Mouse (Mus musculus): ENCODE measurements at regions not wholly inside any gene's neighbourhood (a gene's known extent, or its start where the extent isn't known, plus 50 kb on each side); places are given as distances from the start of the nearest gene placed in this dataset.

- no peak for DNase-seq
These were observed 1222.2 kb upstream of the Flrt2 start for GRCm38 (mm10) chr12:94469850-94470249.

- no peak for DNase-seq
These were observed 1221.0 kb upstream of the Flrt2 start for GRCm38 (mm10) chr12:94470981-94471380.

GRCm38 (mm10) chr12:94488721-94489120 lies 1203.3 kb upstream of the Flrt2 start:
- DNase-seq: no peak

GRCm38 (mm10) chr12:94508099-94508498 lies 1183.9 kb upstream of the Flrt2 start:
- DNase-seq: no peak

- DNase-seq: no peak
These were observed 1182.2 kb upstream of the Flrt2 start for GRCm38 (mm10) chr12:94509855-94510254.

- DNase-seq: no peak
These were observed 1147.3 kb upstream of the Flrt2 start for GRCm38 (mm10) chr12:94544706-94545105.

GRCm38 (mm10) chr12:94560374-94561194 lies 1131.4 kb upstream of the Flrt2 start:
- no peak for DNase-seq

GRCm38 (mm10) chr12:94574981-94575380 lies 1117.0 kb upstream of the Flrt2 start:
- no peak for DNase-seq

GRCm38 (mm10) chr12:94580345-94580744 lies 1111.7 kb upstream of the Flrt2 start:
- no peak for DNase-seq

- no peak for DNase-seq
These were observed 1107.7 kb upstream of the Flrt2 start for GRCm38 (mm10) chr12:94584309-94584708.

GRCm38 (mm10) chr12:94587031-94587430 lies 1105.0 kb upstream of the Flrt2 start:
- DNase-seq: no peak

GRCm38 (mm10) chr12:94588599-94588998 lies 1103.4 kb upstream of the Flrt2 start:
- DNase-seq: no peak

- no peak for DNase-seq
These were observed 1103.0 kb upstream of the Flrt2 start for GRCm38 (mm10) chr12:94589033-94589432.

- DNase-seq: no peak
These were observed 1086.5 kb upstream of the Flrt2 start for GRCm38 (mm10) chr12:94605566-94605965.

- DNase-seq: no peak
These were observed 1055.5 kb upstream of the Flrt2 start for GRCm38 (mm10) chr12:94636555-94636954.

- DNase-seq: no peak
These were observed 1051.9 kb upstream of the Flrt2 start for GRCm38 (mm10) chr12:94640153-94640552.

- DNase-seq: no peak
These were observed 1046.7 kb upstream of the Flrt2 start for GRCm38 (mm10) chr12:94645302-94645701.

- no peak for DNase-seq
These were observed 1022.0 kb upstream of the Flrt2 start for GRCm38 (mm10) chr12:94670035-94670434.

GRCm38 (mm10) chr12:94674925-94675324 lies 1017.1 kb upstream of the Flrt2 start:
- no peak for DNase-seq

- no peak for DNase-seq
These were observed 1000.5 kb upstream of the Flrt2 start for GRCm38 (mm10) chr12:94691341-94692029.

GRCm38 (mm10) chr12:94731391-94731790 lies 960.6 kb upstream of the Flrt2 start:
- DNase-seq: no peak

GRCm38 (mm10) chr12:94733179-94733578 lies 958.8 kb upstream of the Flrt2 start:
- DNase-seq: no peak

GRCm38 (mm10) chr12:94737263-94737662 lies 954.8 kb upstream of the Flrt2 start:
- no peak for DNase-seq

Data from liver (tissue).